Mouse (Mus musculus): ENCODE measurements around the gene Abcb8.

DNA sequence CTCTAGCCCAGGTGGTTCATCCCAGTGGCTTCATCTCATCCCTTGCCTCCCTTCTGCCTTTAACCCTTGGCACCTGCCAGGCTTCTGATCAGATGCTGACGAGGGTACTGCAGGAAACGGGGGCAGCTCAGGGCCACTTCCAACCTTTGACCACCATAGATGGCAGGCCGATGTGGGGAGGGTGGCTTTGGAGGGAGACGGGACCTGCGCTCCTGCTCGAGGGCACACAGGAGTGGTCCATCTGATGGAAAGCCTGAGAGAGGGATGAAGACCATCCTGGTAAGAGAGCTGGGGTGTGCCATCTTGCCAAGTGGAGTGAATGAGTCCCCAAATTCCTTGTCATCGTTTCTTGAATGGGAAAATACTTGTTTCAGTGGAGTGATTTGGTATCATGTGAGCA lies 49.7 kb downstream of the Abcb8 start:
- TF ChIP-seq EP300 (IDR thresholded peaks at IDR 0.05; ENCODE audit: low read depth) (no peak), CTCF (IDR thresholded peaks at IDR 0.05; ENCODE audit: low read depth) (no peak)
